Mouse (Mus musculus): Measurements from ENCODE around the gene Slit3. TPM values are rescaled to one million over a fixed set of nuclear protein-coding genes. Genes with fewer than 3 reads are reported as not detected.

Gene Slit3
- total and polyA plus RNA-seq, 3 experiments = not detected

- Histone ChIP-seq H3K9ac (ENCODE audit: control insufficient read depth, low read depth, low read length, poor library complexity, severe bottlenecking) (no peak overlapping the region), H3K36me3 (ENCODE audit: control insufficient read depth in 1 of 2, insufficient read depth in 2 of 2, low read length in 2 of 2) (no peaks in the 10 kb centered on the region), H3K79me2 (ENCODE audit: control insufficient read depth, insufficient read depth, low read length, poor library complexity) (no peaks in the 10 kb centered on the region), H3K4me3 (ENCODE audit: control insufficient read depth in 1 of 2, insufficient read depth in 1 of 2, low read depth in 2 of 2, low read length in 2 of 2) (no peak overlapping the region), H3K27ac (ENCODE audit: control insufficient read depth, low read depth, low read length) (no peak overlapping the region), H3K4me1 (ENCODE audit: control insufficient read depth in 1 of 2, insufficient read depth in 2 of 2, low read length in 2 of 2) (no peaks in the 10 kb centered on the region), H3K9me3 (replicated peaks; ENCODE audit: insufficient read depth, low read length) (no peaks in the 10 kb centered on the region; the same call in 1 of the 2 replicates), H3K27me3 (ENCODE audit: control insufficient read depth in 1 of 2, insufficient read depth in 2 of 2, low read length in 2 of 2) (no peaks in the 10 kb centered on the region)
- no peak for TF ChIP-seq MYB (IDR thresholded peaks at IDR 0.05; ENCODE audit: low read depth, low read length)
- no peak for TF ChIP-seq RAD21 (IDR thresholded peaks at IDR 0.05; ENCODE audit: low read depth, low read length)
- no peak for DNase-seq (ENCODE audit: low read depth, low spot score)
Observed at GRCm38 (mm10) chr11:35327899-35328298, 206.9 kb downstream of the Slit3 start.

- Histone ChIP-seq H3K27ac (ENCODE audit: control insufficient read depth, low read depth, low read length) (no peak overlapping the region), H3K79me2 (ENCODE audit: control insufficient read depth, insufficient read depth, low read length, poor library complexity) (no peaks in the 10 kb centered on the region), H3K4me3 (ENCODE audit: control insufficient read depth in 1 of 2, insufficient read depth in 1 of 2, low read depth in 2 of 2, low read length in 2 of 2) (no peak overlapping the region), H3K4me1 (ENCODE audit: control insufficient read depth in 1 of 2, insufficient read depth in 2 of 2, low read length in 2 of 2) (no peaks in the 10 kb centered on the region), H3K9me3 (replicated peaks; ENCODE audit: insufficient read depth, low read length) (no peaks in the 10 kb centered on the region; the same call in 1 of the 2 replicates), H3K36me3 (ENCODE audit: control insufficient read depth in 1 of 2, insufficient read depth in 2 of 2, low read length in 2 of 2) (no peaks in the 10 kb centered on the region), H3K9ac (ENCODE audit: control insufficient read depth, low read depth, low read length, poor library complexity, severe bottlenecking) (no peak overlapping the region), H3K27me3 (ENCODE audit: control insufficient read depth in 1 of 2, insufficient read depth in 2 of 2, low read length in 2 of 2) (no peaks in the 10 kb centered on the region)
- TF ChIP-seq MYC (IDR thresholded peaks at IDR 0.05; ENCODE audit: low read depth, low read length) (no peak), SMC3 (IDR thresholded peaks at IDR 0.05; ENCODE audit: low read depth, low read length) (no peak), RCOR1 (IDR thresholded peaks at IDR 0.05; ENCODE audit: low read depth, low read length) (no peak), MAZ (IDR thresholded peaks at IDR 0.05; ENCODE audit: low read depth, low read length) (no peak), TAL1 (IDR thresholded peaks at IDR 0.05; ENCODE audit: low read length) (no peak), RAD21 (IDR thresholded peaks at IDR 0.05; ENCODE audit: low read depth, low read length) (no peak)
- no peak for DNase-seq (ENCODE audit: low read depth, low spot score)
Observed at GRCm38 (mm10) chr11:35331476-35331875, 210.5 kb downstream of the Slit3 start.

- Histone ChIP-seq H3K9me3 (replicated peaks; ENCODE audit: insufficient read depth, low read length) (no peaks in the 10 kb centered on the region), H3K27me3 (ENCODE audit: control insufficient read depth in 1 of 2, insufficient read depth in 2 of 2, low read length in 2 of 2) (no peaks in the 10 kb centered on the region), H3K27ac (ENCODE audit: control insufficient read depth, low read depth, low read length) (no peak overlapping the region), H3K4me3 (ENCODE audit: control insufficient read depth in 1 of 2, insufficient read depth in 1 of 2, low read depth in 2 of 2, low read length in 2 of 2) (no peak overlapping the region), H3K36me3 (ENCODE audit: control insufficient read depth in 1 of 2, insufficient read depth in 2 of 2, low read length in 2 of 2) (no peaks in the 10 kb centered on the region), H3K9ac (ENCODE audit: control insufficient read depth, low read depth, low read length, poor library complexity, severe bottlenecking) (no peak overlapping the region), H3K79me2 (ENCODE audit: control insufficient read depth, insufficient read depth, low read length, poor library complexity) (no peaks in the 10 kb centered on the region), H3K4me1 (ENCODE audit: control insufficient read depth in 1 of 2, insufficient read depth in 2 of 2, low read length in 2 of 2) (no peaks in the 10 kb centered on the region)
- DNase-seq (ENCODE audit: low read depth, low spot score) = no peak
- TF ChIP-seq MYB (IDR thresholded peaks at IDR 0.05; ENCODE audit: low read depth, low read length) (no peak), EP300 (IDR thresholded peaks at IDR 0.05; ENCODE audit: low read depth in 1 of 2, low read length in 2 of 2) (no peak), ZNF384 (IDR thresholded peaks at IDR 0.05; ENCODE audit: low read depth, low read length) (no peak), CTCF (IDR thresholded peaks at IDR 0.05 in 2 of 3, conservative IDR thresholded peaks at IDR 0.05 in 1 of 3; ENCODE audit: control insufficient read depth in 1 of 3, insufficient read depth in 1 of 3, low read depth in 2 of 3, low read length in 3 of 3, poor library complexity in 1 of 3, severe bottlenecking in 1 of 3) (no peak), TCF12 (IDR thresholded peaks at IDR 0.05; ENCODE audit: low read depth, low read length) (no peak), POLR2AphosphoS2 (IDR thresholded peaks at IDR 0.05; ENCODE audit: low read length) (no peak), E2F4 (IDR thresholded peaks at IDR 0.05; ENCODE audit: borderline replicate concordance, low read depth, low read length) (no peak), GABPA (IDR thresholded peaks at IDR 0.05; ENCODE audit: low read depth, low read length) (no peak), ZMIZ1 (IDR thresholded peaks at IDR 0.05; ENCODE audit: low read depth, low read length) (no peak)
Observed at GRCm38 (mm10) chr11:35336558-35336957, 215.5 kb downstream of the Slit3 start.

All from MEL (cell line).